Mouse (Mus musculus) intestine, postnatal 0 days (tissue): ENCODE measurements around the gene Nme6. TPM values are rescaled to one million over a fixed set of nuclear protein-coding genes. Genes with fewer than 3 reads are reported as not detected.

ENCODE experiments used
- ATAC-seq: fragments of 200-750 bp; cut with Nextera tagmentation; 2 replicates; pipeline ENCODE4 v1.8.0; 2017; ENCODE audit warnings: mild to moderate bottlenecking, moderate TSS enrichment, moderate library complexity
- H3K27ac ChIP-seq: fragments of 300-500 bp; sonication (generic); 2 replicates; pipeline ENCODE4 v1.5.1; 2014; ENCODE audit warnings: mild to moderate bottlenecking, low read depth, low read length, moderate library complexity
- H3K27me3 ChIP-seq: fragments of 300-500 bp; sonication (generic); replicated peaks from 2 replicates; pipeline ENCODE4 v1.6.1; 2014; ENCODE audit warnings: low read length, mixed read lengths; ENCODE audit not compliant: control insufficient read depth, insufficient read depth
- H3K36me3 ChIP-seq: fragments of 300-500 bp; sonication (generic); 2 replicates; pipeline ENCODE4 v1.6.1; 2014; ENCODE audit warnings: mild to moderate bottlenecking, moderate library complexity; ENCODE audit not compliant: control insufficient read depth, insufficient read depth
- H3K4me1 ChIP-seq: fragments of 300-500 bp; sonication (generic); replicated peaks from 2 replicates; pipeline ENCODE4 v1.6.1; 2014; ENCODE audit warnings: antibody characterized with exemption, low read length, mixed read lengths; ENCODE audit not compliant: control insufficient read depth, insufficient read depth
- H3K4me2 ChIP-seq: fragments of 300-500 bp; sonication (generic); replicated peaks from 2 replicates; pipeline ENCODE4 v1.6.1; 2014; ENCODE audit warnings: low read depth, mild to moderate bottlenecking, moderate library complexity
- H3K4me3 ChIP-seq: fragments of 300-500 bp; sonication (generic); 2 replicates; pipeline ENCODE4 v1.5.1; 2014; ENCODE audit warnings: low read depth, low read length
- H3K9ac ChIP-seq: fragments of 300-500 bp; sonication (generic); 2 replicates; pipeline ENCODE4 v1.6.1; 2014; ENCODE audit warnings: mild to moderate bottlenecking, low read depth, low read length
- H3K9me3 ChIP-seq: fragments of 300-500 bp; sonication (generic); 2 replicates; pipeline ENCODE4 v1.6.1; 2016; ENCODE audit warnings: mixed run types; ENCODE audit not compliant: control insufficient read depth
- CTCF ChIP-seq: sonication (generic); IDR thresholded peaks from 2 replicates; pipeline ENCODE4 v1.5.1; 2016; ENCODE audit warnings: low read depth, mild to moderate bottlenecking, control low read depth, antibody characterized with exemption, moderate library complexity
- WGBS: fragments of 180-500 bp; shearing (Covaris S2); extraction: QIAGEN DNeasy Blood & Tissue Kit; methylation state at CpG from one replicate; pipeline ENCODE4 v1.1.7; 2014; 5-methylcytosine and 5-hydroxymethylcytosine counted together
- microRNA-seq: library from miRNA; unstranded; fragments of <30 nt; microRNA quantifications from one replicate; pipeline ENCODE4, GENCODE M21; 2016
- polyA plus RNA-seq: library from polyadenylated mRNA; unstranded; fragments of >200 nt; fragmentation: Nextera tagmentation; extraction: Ambion mirVana; gene quantifications from 2 replicates; pipeline ENCODE4 v1.2.1, GENCODE M21; 2015

Nme6 gene
- polyA plus RNA-seq, 1 experiment from 2014 or later = 54.6 TPM

DNA sequence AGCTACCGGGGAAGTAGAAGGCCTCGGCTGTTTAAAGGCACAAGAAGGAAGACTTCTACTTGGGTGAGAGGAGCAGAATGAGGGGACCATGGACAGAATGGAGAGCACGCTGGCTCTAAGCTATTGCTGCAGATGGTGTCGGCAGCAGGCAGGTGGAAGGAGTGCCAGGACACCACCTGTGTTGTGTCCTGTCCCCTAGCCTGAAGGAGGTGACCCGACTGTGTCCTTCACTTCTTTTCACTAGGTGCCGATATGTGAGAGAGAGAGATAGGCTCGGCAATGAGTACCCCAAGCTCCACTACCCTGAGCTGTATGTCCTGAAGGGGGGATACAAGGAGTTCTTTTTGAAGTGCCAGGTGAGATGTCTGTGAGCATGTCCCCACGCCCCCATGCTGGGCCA is 59.0 kb downstream of the Nme6 start:
- H3K36me3 ChIP-seq = peaks cover 76% of the 10 kb centered on the region
- no peak for ATAC-seq
- 92% methylated on average over 8 of the region's 8 CpGs for WGBS

More for the DNA sequence above, 59.0 kb downstream of the Nme6 start:
- Histone ChIP-seq H3K27me3 (no peaks in the 10 kb centered on the region), H3K9ac (no peak overlapping the region), H3K4me3 (no peak overlapping the region), H3K27ac (no peak overlapping the region), H3K9me3 (no peaks in the 10 kb centered on the region), H3K4me2 (no peak overlapping the region), H3K4me1 (0 out of 2 replicates have a peak, but pooled peaks cover 4% of the 10 kb centered on the region)
- TF ChIP-seq CTCF = no peak

Small RNAs within 50 kb of the gene (microRNA-seq; reads per million reads assigned to microRNA genes)
- gene Mir7089 = not detected

Other genes starting within 250 kb of the Nme6 start
- gene Fbxw24, start 206.7 kb upstream of the Nme6 start, polyA plus RNA-seq = not detected in 2 replicates
- not detected in 2 replicates for gene Fbxw25, start 168.1 kb upstream of the Nme6 start, polyA plus RNA-seq
- gene Fbxw18, start 130.0 kb upstream of the Nme6 start, polyA plus RNA-seq = not detected in 2 replicates
- not detected in 2 replicates for gene Fbxw26, start 86.7 kb upstream of the Nme6 start, polyA plus RNA-seq
- not detected in 2 replicates for gene Fbxw27, start 42.1 kb upstream of the Nme6 start, polyA plus RNA-seq
- 3.0 and 3.3 TPM in 2 replicates for gene Spink8, start 20.5 kb upstream of the Nme6 start, polyA plus RNA-seq
- gene Camp, start 16.9 kb downstream of the Nme6 start, polyA plus RNA-seq = 1.3 TPM in 2 replicates
- gene Cdc25a, start 42.8 kb downstream of the Nme6 start, polyA plus RNA-seq = 21.3 and 25.9 TPM in 2 replicates
- gene Map4, start 98.7 kb downstream of the Nme6 start, polyA plus RNA-seq = 26.0 and 28.4 TPM in 2 replicates